Mouse (Mus musculus): ENCODE results near the gene 9130023H24Rik. TPM values are rescaled to one million over a fixed set of nuclear protein-coding genes. Genes with fewer than 3 reads are reported as not detected.

Gene 9130023H24Rik
- polyA plus RNA-seq, 1 experiment from 2014 or later = 4.9 TPM

DNA sequence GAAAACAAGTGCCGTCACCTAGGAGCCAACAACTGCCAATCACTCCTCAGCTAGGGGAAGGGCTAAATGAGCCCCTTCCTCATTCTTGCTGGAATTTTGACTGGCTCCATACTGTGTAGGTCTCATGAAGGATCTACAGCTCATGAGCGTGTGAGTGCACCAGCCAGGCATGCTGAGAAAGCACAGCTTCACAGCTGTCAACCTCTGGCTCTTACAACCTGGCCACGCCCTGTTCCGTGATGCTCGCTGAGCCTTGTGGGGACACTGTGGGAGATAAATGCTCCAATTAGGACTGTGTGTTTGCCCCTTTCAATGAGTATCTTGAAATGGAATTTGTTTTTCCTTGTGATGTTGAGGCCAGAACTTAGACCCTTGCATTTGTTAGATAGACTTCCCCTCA lies 12.2 kb upstream of the 9130023H24Rik start:
- no peaks in the 10 kb centered on the region for H3K9me3 ChIP-seq (replicated peaks; ENCODE audit: control insufficient read depth, low read length)
- 82% methylated on average over 5 of the region's 5 CpGs for WGBS
- H3K4me1 ChIP-seq (ENCODE audit: control insufficient read depth, insufficient read depth, low read length) = peaks cover 24% of the 10 kb centered on the region
- H3K36me3 ChIP-seq (ENCODE audit: control insufficient read depth, insufficient read depth) = peaks cover 40% of the 10 kb centered on the region
- no peaks in the 10 kb centered on the region for H3K27me3 ChIP-seq (ENCODE audit: control insufficient read depth, insufficient read depth, low read length)
- H3K4me3 ChIP-seq (ENCODE audit: low read length) = no peak overlapping the region
- H3K9ac ChIP-seq (ENCODE audit: low read length) = no peak overlapping the region
- no peak overlapping the region for H3K4me2 ChIP-seq (ENCODE audit: low read depth, low read length)
- H3K27ac ChIP-seq (ENCODE audit: low read length) = no peak overlapping the region
- ATAC-seq (replicated peaks; ENCODE audit: extremely low read depth, insufficient read depth, low FRiP score) = no peak

GRCm38 (mm10) chr7:128248081-128249042 lies 10.5 kb upstream of the 9130023H24Rik start:
- H3K36me3 ChIP-seq (ENCODE audit: control insufficient read depth, insufficient read depth) = peaks cover 44% of the 10 kb centered on the region
- H3K27me3 ChIP-seq (ENCODE audit: control insufficient read depth, insufficient read depth, low read length) = no peaks in the 10 kb centered on the region
- peaks cover 24% of the 10 kb centered on the region for H3K4me1 ChIP-seq (ENCODE audit: control insufficient read depth, insufficient read depth, low read length)
- H3K27ac ChIP-seq (ENCODE audit: low read length) = no peak overlapping the region
- H3K4me2 ChIP-seq (ENCODE audit: low read depth, low read length) = peak overlapping the region; percentile 67
- 68% methylated on average over 10 of the region's 10 CpGs for WGBS
- H3K4me3 ChIP-seq (ENCODE audit: low read length) = peak overlapping the region; percentile 78
- ATAC-seq (replicated peaks; ENCODE audit: extremely low read depth, insufficient read depth, low FRiP score) = no peak
- no peaks in the 10 kb centered on the region for H3K9me3 ChIP-seq (replicated peaks; ENCODE audit: control insufficient read depth, low read length)
- peak overlapping the region; percentile 94 for H3K9ac ChIP-seq (ENCODE audit: low read length)

GRCm38 (mm10) chr7:128247443-128247842 lies 9.6 kb upstream of the 9130023H24Rik start:
- ATAC-seq (replicated peaks; ENCODE audit: extremely low read depth, insufficient read depth, low FRiP score) = peak; percentile 74
- Histone ChIP-seq H3K9me3 (replicated peaks; ENCODE audit: control insufficient read depth, low read length) (no peaks in the 10 kb centered on the region), H3K4me2 (ENCODE audit: low read depth, low read length) (peak overlapping the region; percentile 67), H3K27me3 (ENCODE audit: control insufficient read depth, insufficient read depth, low read length) (no peaks in the 10 kb centered on the region), H3K4me1 (ENCODE audit: control insufficient read depth, insufficient read depth, low read length) (peaks cover 24% of the 10 kb centered on the region), H3K4me3 (ENCODE audit: low read length) (peak overlapping the region; percentile 78), H3K36me3 (ENCODE audit: control insufficient read depth, insufficient read depth) (peaks cover 37% of the 10 kb centered on the region), H3K27ac (ENCODE audit: low read length) (peak overlapping the region; percentile 99), H3K9ac (ENCODE audit: low read length) (peak overlapping the region; percentile 94)
- WGBS = 2% methylated on average over 13 of the region's 13 CpGs

DNA sequence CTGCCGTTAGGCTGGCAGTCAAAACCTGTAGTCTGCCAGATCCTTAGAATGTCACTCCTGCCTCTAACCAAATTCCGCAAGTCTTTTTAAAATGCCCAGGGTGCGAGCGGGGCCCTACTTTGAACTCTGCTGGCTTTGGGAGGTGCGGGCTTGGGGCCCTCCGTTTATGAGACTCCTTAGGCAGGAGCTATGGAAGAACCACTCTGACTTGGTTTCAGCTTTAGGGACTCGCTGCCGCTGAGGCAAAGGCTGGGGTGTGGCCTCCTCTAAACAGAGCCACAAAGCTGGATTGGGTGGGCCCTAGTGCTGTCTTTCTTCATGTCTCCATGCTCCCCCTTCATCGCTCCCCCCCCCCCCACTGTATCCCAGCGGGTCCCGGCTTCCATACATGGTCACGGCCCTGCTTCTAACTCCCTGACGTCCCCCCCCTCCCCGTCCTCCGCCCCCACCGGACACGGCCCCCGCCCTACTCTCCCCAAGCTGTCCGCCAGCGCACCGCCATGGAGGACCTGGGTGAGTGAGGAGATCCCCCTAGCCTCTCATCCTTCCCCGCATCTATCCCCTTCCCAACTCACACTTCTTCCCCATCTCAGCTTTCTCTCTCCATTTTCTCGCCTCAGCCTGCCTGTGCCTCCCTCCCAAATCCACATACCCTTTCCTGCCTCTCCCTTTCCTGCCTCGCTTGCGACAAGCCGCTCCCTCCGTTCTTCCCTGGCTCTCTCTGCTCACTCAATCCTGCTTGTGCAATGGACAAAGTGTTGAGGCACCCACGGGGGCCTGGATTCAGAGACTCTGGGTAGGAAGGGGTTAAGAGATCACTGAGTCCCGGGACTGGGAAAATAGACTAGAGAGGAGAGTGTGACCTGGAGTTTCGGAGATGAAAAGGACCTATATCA lies 8.9 kb upstream of the 9130023H24Rik start, which contains the start of gene Tgfb1i1:
TSS of gene Tgfb1i1 (plus strand) at position 317 of the 896 bp plus-strand sequence.
- no peaks in the 10 kb centered on the region for H3K9me3 ChIP-seq (replicated peaks; ENCODE audit: control insufficient read depth, low read length)
- peaks cover 22% of the 10 kb centered on the region for H3K4me1 ChIP-seq (ENCODE audit: control insufficient read depth, insufficient read depth, low read length)
- H3K4me3 ChIP-seq (ENCODE audit: low read length) = peak within 1 kb of the TSS; percentile 78
- ATAC-seq (replicated peaks; ENCODE audit: extremely low read depth, insufficient read depth, low FRiP score) = peak; percentile 91
- peaks cover 38% of the 10 kb centered on the region for H3K36me3 ChIP-seq (ENCODE audit: control insufficient read depth, insufficient read depth)
- WGBS = 3% methylated on average over 29 of the region's 30 CpGs
- no peaks in the 10 kb centered on the region for H3K27me3 ChIP-seq (ENCODE audit: control insufficient read depth, insufficient read depth, low read length)
- peak within 1 kb of the TSS; percentile 94 for H3K9ac ChIP-seq (ENCODE audit: low read length)
- H3K27ac ChIP-seq (ENCODE audit: low read length) = peak within 1 kb of the TSS; percentile 99
- peak within 1 kb of the TSS; percentile 67 for H3K4me2 ChIP-seq (ENCODE audit: low read depth, low read length)

DNA sequence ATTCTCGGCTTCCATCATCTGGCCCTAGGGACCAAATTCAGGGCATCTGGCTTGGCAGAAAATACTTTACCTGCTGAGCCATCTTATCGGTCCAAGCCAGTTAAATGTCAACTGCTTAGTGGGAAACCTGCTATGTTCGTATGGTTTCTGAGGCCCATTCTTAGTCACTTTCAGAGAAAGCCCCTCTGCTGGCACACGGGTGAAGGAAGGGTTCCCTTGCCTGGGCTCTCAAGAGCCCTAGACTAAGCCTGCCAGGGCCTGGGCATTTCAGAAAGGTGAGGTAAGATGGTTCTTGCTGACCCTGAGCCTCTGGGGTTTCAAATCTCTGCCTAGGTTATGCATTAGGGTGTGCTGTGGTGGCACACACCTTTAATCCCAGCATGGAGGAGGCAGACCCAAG lies 7.7 kb upstream of the 9130023H24Rik start:
- Histone ChIP-seq H3K4me3 (ENCODE audit: low read length) (no peak overlapping the region), H3K36me3 (ENCODE audit: control insufficient read depth, insufficient read depth) (peaks cover 37% of the 10 kb centered on the region), H3K4me2 (ENCODE audit: low read depth, low read length) (no peak overlapping the region), H3K27me3 (ENCODE audit: control insufficient read depth, insufficient read depth, low read length) (no peaks in the 10 kb centered on the region), H3K9ac (ENCODE audit: low read length) (no peak overlapping the region; the same call in 1 of the 2 replicates), H3K4me1 (ENCODE audit: control insufficient read depth, insufficient read depth, low read length) (peaks cover 22% of the 10 kb centered on the region), H3K27ac (ENCODE audit: low read length) (peak overlapping the region; percentile 99), H3K9me3 (replicated peaks; ENCODE audit: control insufficient read depth, low read length) (no peaks in the 10 kb centered on the region)
- 90% methylated on average over 4 of the region's 4 CpGs for WGBS
- no peak for ATAC-seq (replicated peaks; ENCODE audit: extremely low read depth, insufficient read depth, low FRiP score)

- H3K27ac ChIP-seq (ENCODE audit: low read length) = no peak overlapping the region
- no peak for ATAC-seq (replicated peaks; ENCODE audit: extremely low read depth, insufficient read depth, low FRiP score)
- peaks cover 36% of the 10 kb centered on the region for H3K36me3 ChIP-seq (ENCODE audit: control insufficient read depth, insufficient read depth)
- H3K27me3 ChIP-seq (ENCODE audit: control insufficient read depth, insufficient read depth, low read length) = no peaks in the 10 kb centered on the region
- peaks cover 23% of the 10 kb centered on the region for H3K4me1 ChIP-seq (ENCODE audit: control insufficient read depth, insufficient read depth, low read length)
- no peak overlapping the region for H3K9ac ChIP-seq (ENCODE audit: low read length)
- no peaks in the 10 kb centered on the region for H3K9me3 ChIP-seq (replicated peaks; ENCODE audit: control insufficient read depth, low read length)
- no peak overlapping the region for H3K4me2 ChIP-seq (ENCODE audit: low read depth, low read length)
- WGBS = 92% methylated on average over 18 of the region's 18 CpGs
- no peak overlapping the region for H3K4me3 ChIP-seq (ENCODE audit: low read length)
Observed at GRCm38 (mm10) chr7:128244410-128245025, 6.7 kb upstream of the 9130023H24Rik start.

DNA sequence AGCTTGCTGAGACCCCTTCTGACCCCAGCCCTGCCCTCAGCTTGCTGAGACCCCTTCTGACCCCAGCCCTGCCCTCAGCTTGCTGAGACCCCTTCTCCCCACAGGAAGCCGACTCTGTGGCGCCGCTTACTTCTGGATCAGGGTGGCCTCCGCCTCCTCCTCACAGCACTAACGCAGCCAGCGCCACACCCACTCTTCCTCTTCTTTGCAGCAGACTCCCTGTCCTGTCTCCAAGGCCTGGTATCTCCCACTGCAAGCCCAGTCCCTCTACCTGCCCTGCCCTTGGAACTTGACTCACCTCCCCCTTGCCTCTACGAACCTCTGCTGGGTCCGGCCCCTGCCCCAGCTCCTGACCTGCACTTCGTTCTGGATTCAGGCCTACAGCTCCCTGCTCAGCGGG lies 6.1 kb upstream of the 9130023H24Rik start:
- no peaks in the 10 kb centered on the region for H3K9me3 ChIP-seq (replicated peaks; ENCODE audit: control insufficient read depth, low read length)
- no peaks in the 10 kb centered on the region for H3K27me3 ChIP-seq (ENCODE audit: control insufficient read depth, insufficient read depth, low read length)
- H3K36me3 ChIP-seq (ENCODE audit: control insufficient read depth, insufficient read depth) = peaks cover 30% of the 10 kb centered on the region
- ATAC-seq (replicated peaks; ENCODE audit: extremely low read depth, insufficient read depth, low FRiP score) = no peak
- no peak overlapping the region for H3K27ac ChIP-seq (ENCODE audit: low read length)
- no peak overlapping the region for H3K4me2 ChIP-seq (ENCODE audit: low read depth, low read length)
- H3K9ac ChIP-seq (ENCODE audit: low read length) = no peak overlapping the region
- 77% methylated on average over 10 of the region's 10 CpGs for WGBS
- peaks cover 25% of the 10 kb centered on the region for H3K4me1 ChIP-seq (ENCODE audit: control insufficient read depth, insufficient read depth, low read length)
- H3K4me3 ChIP-seq (ENCODE audit: low read length) = no peak overlapping the region

- no peak for ATAC-seq (replicated peaks; ENCODE audit: extremely low read depth, insufficient read depth, low FRiP score)
- Histone ChIP-seq H3K9me3 (replicated peaks; ENCODE audit: control insufficient read depth, low read length) (no peaks in the 10 kb centered on the region), H3K27ac (ENCODE audit: low read length) (no peak overlapping the region), H3K36me3 (ENCODE audit: control insufficient read depth, insufficient read depth) (peaks cover 29% of the 10 kb centered on the region), H3K4me2 (ENCODE audit: low read depth, low read length) (no peak overlapping the region), H3K4me3 (ENCODE audit: low read length) (no peak overlapping the region), H3K27me3 (ENCODE audit: control insufficient read depth, insufficient read depth, low read length) (no peaks in the 10 kb centered on the region), H3K4me1 (ENCODE audit: control insufficient read depth, insufficient read depth, low read length) (peaks cover 20% of the 10 kb centered on the region), H3K9ac (ENCODE audit: low read length) (no peak overlapping the region)
- WGBS = 94% methylated on average over 16 of the region's 16 CpGs
Observed at GRCm38 (mm10) chr7:128242331-128242730, 4.5 kb upstream of the 9130023H24Rik start.
